Mouse (Mus musculus) forebrain, embryonic 16.5 days (tissue): ENCODE data around the gene Wdr18. TPM values are rescaled to one million over a fixed set of nuclear protein-coding genes. Genes with fewer than 3 reads are reported as not detected.

ENCODE experiments used
- ATAC-seq: fragments of 200-750 bp; cut with Nextera tagmentation; 2 replicates; pipeline ENCODE4 v1.8.0; 2017; ENCODE audit warnings: mild to moderate bottlenecking, moderate library complexity
- H3K27ac ChIP-seq: fragments of 300-500 bp; sonication (generic); 2 replicates; pipeline ENCODE4 v1.5.1; 2014; ENCODE audit warnings: low read length, control low read depth
- H3K27me3 ChIP-seq: fragments of 300-500 bp; sonication (generic); replicated peaks from 2 replicates; pipeline ENCODE4 v1.6.1; 2014; ENCODE audit warnings: low read length; ENCODE audit not compliant: control insufficient read depth, insufficient read depth
- H3K36me3 ChIP-seq: fragments of 300-500 bp; sonication (generic); 2 replicates; pipeline ENCODE4 v1.6.1; 2014; ENCODE audit not compliant: control insufficient read depth, insufficient read depth
- H3K4me1 ChIP-seq: fragments of 300-500 bp; sonication (generic); replicated peaks from 2 replicates; pipeline ENCODE4 v1.6.1; 2014; ENCODE audit warnings: low read length; ENCODE audit not compliant: control insufficient read depth, insufficient read depth
- H3K4me2 ChIP-seq: fragments of 300-500 bp; sonication (generic); 2 replicates; pipeline ENCODE4 v1.6.1; 2014; ENCODE audit warnings: mild to moderate bottlenecking, low read length, control low read depth
- H3K4me3 ChIP-seq: fragments of 300-500 bp; sonication (generic); replicated peaks from 2 replicates; pipeline ENCODE4 v1.5.1; 2014; ENCODE audit warnings: mild to moderate bottlenecking, low read length, control low read depth
- H3K9ac ChIP-seq: fragments of 300-500 bp; sonication (generic); replicated peaks from 2 replicates; pipeline ENCODE4 v1.6.1; 2014; ENCODE audit warnings: low read depth, low read length, control low read depth
- H3K9me3 ChIP-seq: fragments of 300-500 bp; sonication (generic); 2 replicates; pipeline ENCODE4 v1.6.1; 2016; ENCODE audit warnings: low read length; ENCODE audit not compliant: control insufficient read depth
- WGBS: fragments of 180-500 bp; shearing (Covaris S2); extraction: QIAGEN DNeasy Blood & Tissue Kit; methylation state at CpG from one replicate; pipeline ENCODE4 v1.1.7; 2014; 5-methylcytosine and 5-hydroxymethylcytosine counted together
- polyA plus RNA-seq: library from polyadenylated mRNA; unstranded; fragments of >200 nt; fragmentation: Nextera tagmentation; extraction: Ambion mirVana; gene quantifications from 2 replicates; pipeline ENCODE4 v1.2.1, GENCODE M21; 2015

Wdr18 gene
- polyA plus RNA-seq, 1 experiment from 2014 or later = 97.7 TPM

DNA sequence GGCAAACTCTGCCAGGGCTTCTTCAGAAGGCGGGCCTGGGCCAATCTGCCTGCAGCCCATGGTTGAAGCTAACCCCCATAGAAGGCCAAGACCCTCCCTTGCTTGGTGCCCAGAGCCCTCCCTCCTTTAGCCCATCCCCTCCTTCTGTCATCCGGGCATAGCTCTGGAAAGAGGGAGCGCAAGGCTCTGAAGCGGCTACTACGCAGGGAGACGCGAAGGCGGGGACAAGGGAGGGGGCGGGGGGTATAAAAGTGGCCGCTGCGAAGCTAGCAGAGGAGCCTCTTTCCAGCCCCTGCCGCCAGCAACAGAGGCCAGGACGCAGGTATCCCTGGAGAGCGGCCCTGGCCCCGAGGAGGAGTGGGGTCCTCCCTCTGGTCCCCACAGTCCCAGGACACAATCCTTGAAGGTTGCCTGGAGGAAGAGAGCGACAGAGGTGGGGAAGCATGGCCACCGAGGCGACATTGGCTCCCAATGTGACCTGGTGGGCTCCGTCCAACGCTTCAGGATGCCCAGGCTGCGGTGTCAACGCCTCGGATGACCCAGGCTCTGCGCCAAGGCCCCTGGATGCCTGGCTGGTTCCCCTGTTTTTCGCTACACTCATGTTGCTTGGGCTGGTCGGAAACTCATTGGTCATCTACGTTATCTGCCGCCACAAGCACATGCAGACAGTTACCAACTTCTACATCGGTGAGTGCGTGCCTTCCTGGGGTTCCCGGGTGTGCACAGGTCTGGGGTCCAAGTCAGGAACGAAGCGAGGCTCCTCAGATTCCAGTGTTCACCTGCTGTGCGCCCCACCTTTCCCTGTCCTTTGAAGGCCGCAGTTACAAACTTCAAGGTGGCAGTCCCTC is 41.5 kb upstream of the Wdr18 start:
- Histone ChIP-seq H3K4me1 (peaks cover 44% of the 10 kb centered on the region), H3K9ac (no peak overlapping the region), H3K4me2 (no peak overlapping the region), H3K4me3 (no peak overlapping the region), H3K9me3 (no peaks in the 10 kb centered on the region), H3K36me3 (no peaks in the 10 kb centered on the region), H3K27me3 (peaks cover 61% of the 10 kb centered on the region), H3K27ac (no peak overlapping the region)
- ATAC-seq = no peak
- WGBS = 4% methylated on average over 34 of the region's 35 CpGs

DNA sequence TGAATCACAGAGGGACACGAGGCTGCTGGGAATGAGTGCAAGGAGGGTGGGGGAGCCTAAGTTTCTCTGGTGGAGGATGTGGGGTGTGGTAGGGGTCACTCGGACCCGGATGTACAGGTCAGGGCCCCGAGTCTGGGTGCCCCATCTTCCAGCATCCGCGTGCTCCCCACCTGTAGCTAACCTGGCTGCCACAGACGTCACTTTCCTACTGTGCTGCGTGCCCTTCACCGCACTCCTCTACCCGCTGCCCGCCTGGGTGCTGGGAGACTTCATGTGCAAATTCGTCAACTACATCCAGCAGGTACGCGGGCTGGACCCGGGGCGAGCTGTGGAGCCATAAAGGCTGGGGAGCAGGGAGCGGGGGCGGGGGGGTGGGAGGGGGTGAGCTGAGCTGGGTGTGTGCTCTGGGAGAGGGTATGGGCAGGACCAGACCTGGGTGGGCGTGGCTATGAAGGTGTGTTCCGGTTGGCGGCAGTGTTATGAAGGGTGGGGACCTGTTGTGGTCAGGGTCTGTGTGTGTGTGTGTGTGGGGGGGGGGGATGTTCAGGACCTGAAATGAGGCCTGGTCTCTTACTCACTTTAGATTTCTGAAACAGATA is 40.6 kb upstream of the Wdr18 start:
- H3K27ac ChIP-seq = no peak overlapping the region
- ATAC-seq = no peak
- H3K9ac ChIP-seq = no peak overlapping the region
- H3K4me1 ChIP-seq = peaks cover 38% of the 10 kb centered on the region
- no peak overlapping the region for H3K4me2 ChIP-seq
- 4% methylated on average over 21 of the region's 21 CpGs for WGBS
- no peaks in the 10 kb centered on the region for H3K9me3 ChIP-seq
- no peaks in the 10 kb centered on the region for H3K36me3 ChIP-seq
- peaks cover 61% of the 10 kb centered on the region for H3K27me3 ChIP-seq
- no peak overlapping the region for H3K4me3 ChIP-seq

DNA sequence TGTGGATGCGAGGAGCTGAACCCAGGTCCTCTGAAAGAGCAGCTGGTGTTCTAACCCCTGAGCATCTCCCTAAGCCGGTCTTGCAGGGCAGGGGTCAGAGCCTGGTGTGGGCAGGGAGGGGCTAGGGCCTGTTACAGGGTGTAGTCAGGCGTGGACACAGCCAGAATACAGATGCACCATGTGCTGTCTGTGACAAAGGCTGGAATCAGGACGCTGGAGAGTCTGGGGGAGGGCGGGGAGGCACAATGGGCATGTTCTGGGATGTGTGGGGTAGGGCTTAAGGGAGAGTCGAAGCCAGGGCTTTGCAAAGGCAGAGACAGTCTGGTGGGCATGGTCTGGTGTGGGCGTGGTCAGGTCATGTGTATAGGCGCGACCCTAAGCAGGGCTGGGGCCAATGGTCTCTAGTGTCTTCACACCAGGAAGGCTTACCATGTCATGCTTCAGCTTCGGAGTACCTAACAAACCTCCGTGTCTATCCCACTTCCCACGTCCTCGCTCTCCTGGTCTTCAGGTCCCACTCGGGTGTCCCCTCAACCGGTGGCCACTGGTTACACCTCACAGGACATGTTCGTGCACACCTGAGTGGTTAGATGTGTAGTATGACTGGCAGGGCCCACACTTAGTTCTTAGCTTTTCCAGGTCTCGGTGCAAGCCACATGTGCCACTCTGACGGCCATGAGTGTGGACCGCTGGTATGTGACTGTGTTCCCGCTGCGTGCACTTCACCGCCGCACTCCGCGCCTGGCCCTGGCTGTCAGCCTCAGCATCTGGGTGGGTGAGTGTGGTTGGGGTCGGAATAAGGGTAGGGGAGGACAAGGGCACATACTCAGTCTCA is 39.7 kb upstream of the Wdr18 start:
- WGBS = 16% methylated on average over 26 of the region's 26 CpGs
- Histone ChIP-seq H3K9me3 (no peaks in the 10 kb centered on the region), H3K4me1 (peaks cover 28% of the 10 kb centered on the region), H3K27me3 (peaks cover 61% of the 10 kb centered on the region), H3K9ac (no peak overlapping the region), H3K36me3 (no peaks in the 10 kb centered on the region), H3K4me2 (no peak overlapping the region), H3K4me3 (no peak overlapping the region; the same call in 1 of the 2 replicates), H3K27ac (no peak overlapping the region)
- ATAC-seq = no peak

DNA sequence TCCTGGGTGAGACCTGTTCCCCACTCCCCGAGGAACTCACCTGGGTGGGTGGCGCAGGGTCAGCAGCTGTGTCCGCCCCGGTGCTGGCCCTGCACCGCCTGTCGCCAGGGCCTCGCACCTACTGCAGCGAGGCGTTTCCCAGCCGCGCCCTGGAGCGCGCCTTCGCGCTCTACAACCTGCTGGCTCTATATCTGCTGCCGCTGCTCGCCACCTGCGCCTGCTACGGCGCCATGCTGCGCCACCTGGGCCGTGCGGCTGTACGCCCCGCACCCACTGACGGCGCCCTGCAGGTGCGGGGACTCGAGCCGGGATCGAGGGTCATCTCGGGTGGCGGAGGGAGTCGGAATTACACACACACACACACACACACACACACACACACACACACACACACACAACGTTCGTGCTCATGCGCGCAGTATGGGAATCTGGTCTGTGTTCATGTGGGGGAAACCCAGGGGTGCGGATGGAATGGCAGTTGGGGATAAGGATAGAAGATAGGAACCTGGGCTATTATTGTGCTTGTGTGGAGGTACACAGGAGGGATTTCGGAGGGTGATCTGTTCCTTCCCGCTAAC is 38.9 kb upstream of the Wdr18 start, which contains the start of gene R3hdm4:
Gene R3hdm4 (minus strand): TSS at position 251 of the 578 bp plus-strand sequence.
- WGBS = 3% methylated on average over 41 of the region's 41 CpGs
- Histone ChIP-seq H3K4me2 (peak within 1 kb of the TSS; percentile 41), H3K27ac (no peak within 1 kb of the TSS), H3K27me3 (peaks cover 61% of the 10 kb centered on the region), H3K9me3 (no peaks in the 10 kb centered on the region), H3K4me1 (peaks cover 28% of the 10 kb centered on the region), H3K4me3 (peak within 1 kb of the TSS; percentile 27), H3K9ac (peak within 1 kb of the TSS; percentile 19; the same call in 1 of the 2 replicates), H3K36me3 (no peaks in the 10 kb centered on the region)
- no peak for ATAC-seq

DNA sequence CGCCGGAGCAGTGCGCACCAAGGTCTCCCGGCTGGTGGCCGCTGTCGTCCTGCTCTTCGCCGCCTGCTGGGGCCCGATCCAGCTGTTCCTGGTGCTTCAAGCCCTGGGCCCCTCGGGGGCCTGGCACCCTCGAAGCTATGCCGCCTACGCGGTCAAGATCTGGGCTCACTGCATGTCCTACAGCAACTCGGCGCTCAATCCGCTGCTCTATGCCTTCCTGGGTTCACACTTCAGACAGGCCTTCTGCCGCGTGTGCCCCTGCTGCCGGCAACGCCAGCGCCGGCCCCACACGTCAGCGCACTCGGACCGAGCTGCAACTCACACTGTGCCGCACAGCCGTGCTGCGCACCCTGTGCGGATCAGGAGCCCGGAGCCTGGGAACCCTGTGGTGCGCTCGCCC is 38.4 kb upstream of the Wdr18 start:
- no peak for ATAC-seq
- Histone ChIP-seq H3K4me3 (peak overlapping the region; percentile 27), H3K27ac (no peak overlapping the region), H3K9ac (peak overlapping the region; percentile 19; the same call in 1 of the 2 replicates), H3K36me3 (no peaks in the 10 kb centered on the region), H3K9me3 (no peaks in the 10 kb centered on the region), H3K4me1 (peaks cover 29% of the 10 kb centered on the region), H3K4me2 (peak overlapping the region; percentile 41), H3K27me3 (peaks cover 61% of the 10 kb centered on the region)
- WGBS = under 1% methylated on average over 34 of the region's 34 CpGs

DNA sequence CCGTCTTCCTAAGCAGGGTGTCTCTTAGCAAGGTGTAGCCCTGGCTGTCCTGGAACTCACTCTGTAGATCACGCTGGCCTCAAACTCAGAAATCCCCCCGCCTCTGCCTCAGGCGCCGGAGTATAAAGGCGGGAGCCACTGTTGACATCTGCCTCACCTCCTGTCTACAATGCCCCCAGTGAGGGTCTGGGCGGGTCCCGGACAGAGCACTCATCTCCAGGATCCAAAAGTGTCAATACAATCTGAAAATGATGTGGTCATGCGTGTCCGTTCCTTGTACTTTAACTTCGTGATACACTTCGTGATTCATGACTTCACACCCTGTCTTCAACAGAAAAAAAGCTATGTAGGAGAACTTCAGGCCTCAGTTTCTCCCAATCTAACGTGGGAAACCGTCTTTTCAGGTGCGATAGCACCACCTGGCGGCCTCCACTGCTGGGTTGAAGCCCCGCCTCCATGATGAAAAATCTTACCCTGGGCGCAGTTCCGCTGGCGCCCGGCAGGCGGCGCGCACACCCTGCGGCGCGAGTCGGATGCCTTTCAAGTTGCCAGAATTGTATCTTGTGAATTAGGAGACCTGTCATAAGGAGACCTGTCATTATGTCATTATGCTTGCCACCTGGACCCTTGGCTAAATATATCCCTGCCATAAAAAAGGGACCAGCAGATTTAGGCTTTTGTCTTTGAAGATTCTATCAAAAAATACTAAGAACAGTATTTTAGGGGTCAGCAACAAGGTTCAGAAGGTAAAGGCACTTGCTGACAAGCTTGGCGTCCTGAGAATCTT is 34.8 kb upstream of the Wdr18 start:
- no peak for ATAC-seq
- Histone ChIP-seq H3K9ac (no peak overlapping the region), H3K4me3 (no peak overlapping the region), H3K4me2 (peak overlapping the region; percentile 26; the same call in 1 of the 2 replicates), H3K27me3 (peaks cover 33% of the 10 kb centered on the region), H3K27ac (no peak overlapping the region), H3K9me3 (no peaks in the 10 kb centered on the region), H3K36me3 (no peaks in the 10 kb centered on the region), H3K4me1 (peaks cover 34% of the 10 kb centered on the region)
- WGBS = 9% methylated on average over 29 of the region's 29 CpGs

DNA sequence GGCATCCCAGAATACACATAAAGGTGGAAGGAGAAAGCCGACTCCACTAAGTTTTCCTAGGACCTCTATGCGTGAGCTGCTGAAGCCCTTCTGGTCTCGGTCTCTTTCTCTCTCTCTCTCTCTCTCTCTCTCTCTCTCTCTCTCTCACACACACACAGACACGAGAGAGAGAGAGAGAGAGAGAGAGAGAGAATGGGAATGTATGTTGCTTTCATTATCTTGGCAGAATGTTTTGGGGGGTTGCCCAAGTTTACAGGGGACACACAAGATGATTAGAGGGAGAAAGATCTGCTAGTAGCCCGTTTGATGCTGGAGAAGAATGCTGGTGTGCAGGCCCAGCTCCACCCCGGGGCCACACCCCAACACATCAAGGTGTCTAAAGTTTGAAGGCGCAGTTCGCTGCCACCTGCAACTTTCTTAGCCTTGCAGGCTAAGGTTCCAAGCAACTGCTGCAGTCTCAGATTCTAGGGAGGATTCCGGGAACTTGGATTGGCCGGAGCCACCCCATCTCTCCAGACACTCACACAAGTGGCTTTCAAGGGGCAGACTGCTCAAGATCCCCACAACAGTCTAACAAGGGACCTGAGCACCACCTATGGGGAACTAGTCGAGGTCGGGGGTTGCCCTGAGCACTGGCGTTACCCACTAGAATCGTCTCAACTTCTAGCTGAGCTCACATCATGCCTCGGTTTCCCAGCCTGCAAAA is 34.0 kb upstream of the Wdr18 start:
- Histone ChIP-seq H3K4me3 (peak overlapping the region; percentile 97), H3K27me3 (peaks cover 25% of the 10 kb centered on the region), H3K4me2 (peak overlapping the region; percentile 89), H3K36me3 (no peaks in the 10 kb centered on the region), H3K9ac (peak overlapping the region; percentile 85), H3K4me1 (peaks cover 31% of the 10 kb centered on the region), H3K9me3 (no peaks in the 10 kb centered on the region), H3K27ac (peak overlapping the region; percentile 81; the same call in 1 of the 2 replicates)
- WGBS = 8% methylated on average over 15 of the region's 15 CpGs
- ATAC-seq = no peak; the same call in 1 of the 2 replicates
